ENCODE assay signal across 8 mouse cellular contexts in genomic region chr6:90712063-90712462, GRCm38 (mm10).
A peak's percentile ranks its signal among the peaks of the same experiment; 100 is the strongest.
DNase-seq lines count a peak whose midpoint lies in the region; ATAC-seq and TF ChIP-seq lines count a peak whose summit lies in the region.

No protein-coding gene starts in this region.

- ATAC-seq in midbrain, postnatal 0 days (ENCODE audit: low FRiP score) = no peak
- no peak for ATAC-seq in liver, embryonic 11.5 days (replicated peaks; ENCODE audit: low FRiP score)
- no peak for ATAC-seq in stomach, postnatal 0 days (ENCODE audit: low FRiP score, low TSS enrichment)

- no peak overlapping the region for H3K4me3 ChIP-seq in cerebellum, adult 2 months (replicated peaks; ENCODE audit: insufficient read depth, low read depth, low read length)
- 0 out of 2 replicates have a peak overlapping the region, but pooled peaks have one; percentile 20 for H3K4me3 ChIP-seq in midbrain, embryonic 10.5 days
- no peak overlapping the region for H3K4me3 ChIP-seq in midbrain, postnatal 0 days (ENCODE audit: low read depth, low read length)
- no peak overlapping the region for H3K4me3 ChIP-seq in liver, embryonic 11.5 days (ENCODE audit: low read depth, low read length)
- no peak overlapping the region for H3K4me3 ChIP-seq in stomach, postnatal 0 days (ENCODE audit: low read depth, low read length)

- no peak for TF ChIP-seq CTCF in cerebellum, adult 2 months (IDR thresholded peaks at IDR 0.05; ENCODE audit: borderline replicate concordance, insufficient read depth, low read depth, low read length)
- no peak for TF ChIP-seq CTCF in midbrain, postnatal 0 days (IDR thresholded peaks at IDR 0.05)
- no peak for TF ChIP-seq CTCF in stomach, postnatal 0 days (IDR thresholded peaks at IDR 0.05; ENCODE audit: low read depth)

- no peak for DNase-seq in cerebellum, adult 2 months
- DNase-seq in cerebellum, postnatal 4 days (ENCODE audit: low spot score in 2 of 2) = no peak
- no peak for DNase-seq in midbrain, embryonic 10.5 days (ENCODE audit: low spot score)
- DNase-seq in midbrain, postnatal 0 days (ENCODE audit: low spot score) = no peak
- DNase-seq in liver, embryonic 11.5 days (ENCODE audit: low spot score) = no peak
- DNase-seq in stomach, postnatal 0 days (ENCODE audit: low spot score) = no peak
- DNase-seq in embryo, embryonic 11 days = no peak
- no peak for DNase-seq in spleen, postnatal 36 days (ENCODE audit: low spot score in 2 of 2)

- H3K36me3 ChIP-seq in midbrain, embryonic 10.5 days = no peaks in the 10 kb centered on the region
- no peaks in the 10 kb centered on the region for H3K36me3 ChIP-seq in midbrain, postnatal 0 days (ENCODE audit: insufficient read depth, low read length)
- H3K36me3 ChIP-seq in liver, embryonic 11.5 days (ENCODE audit: control insufficient read depth, insufficient read depth, low read length) = no peaks in the 10 kb centered on the region
- H3K36me3 ChIP-seq in stomach, postnatal 0 days (ENCODE audit: control insufficient read depth, insufficient read depth, low read length) = no peaks in the 10 kb centered on the region

- H3K27me3 ChIP-seq in cerebellum, adult 2 months (ENCODE audit: control insufficient read depth, insufficient read depth, low read length) = no peaks in the 10 kb centered on the region
- H3K27me3 ChIP-seq in midbrain, embryonic 10.5 days (ENCODE audit: low read depth, poor library complexity, severe bottlenecking) = no peaks in the 10 kb centered on the region
- no peaks in the 10 kb centered on the region for H3K27me3 ChIP-seq in midbrain, postnatal 0 days (ENCODE audit: insufficient read depth, low read length)
- no peaks in the 10 kb centered on the region for H3K27me3 ChIP-seq in liver, embryonic 11.5 days (replicated peaks; ENCODE audit: control insufficient read depth, insufficient read depth, low read length)
- no peaks in the 10 kb centered on the region for H3K27me3 ChIP-seq in stomach, postnatal 0 days (ENCODE audit: control insufficient read depth, insufficient read depth, low read length)

- 60% methylated on average over 3 of the region's 3 CpGs for WGBS in cerebellum, adult 2 months
- WGBS in midbrain, embryonic 10.5 days = 61% methylated on average over 3 of the region's 3 CpGs
- WGBS in midbrain, postnatal 0 days = 28% methylated on average over 3 of the region's 3 CpGs
- 59% methylated on average over 3 of the region's 3 CpGs for WGBS in liver, embryonic 11.5 days
- WGBS in stomach, postnatal 0 days = 58% methylated on average over 3 of the region's 3 CpGs

- peak overlapping the region; percentile 17; the same call in 1 of the 2 replicates for H3K27ac ChIP-seq in cerebellum, adult 2 months (ENCODE audit: insufficient read depth, low read length)
- peak overlapping the region; percentile 89 for H3K27ac ChIP-seq in midbrain, embryonic 10.5 days (replicated peaks)
- H3K27ac ChIP-seq in midbrain, postnatal 0 days (ENCODE audit: low read depth, low read length) = no peak overlapping the region
- peak overlapping the region; percentile 56 for H3K27ac ChIP-seq in liver, embryonic 11.5 days (ENCODE audit: low read depth, low read length)
- peak overlapping the region; percentile 49; the same call in 1 of the 2 replicates for H3K27ac ChIP-seq in stomach, postnatal 0 days (replicated peaks)

- no peak overlapping the region for H3K9ac ChIP-seq in midbrain, postnatal 0 days (replicated peaks; ENCODE audit: low read length, poor library complexity, severe bottlenecking)
- H3K9ac ChIP-seq in liver, embryonic 11.5 days (ENCODE audit: low read depth, low read length) = no peak overlapping the region
- H3K9ac ChIP-seq in stomach, postnatal 0 days (ENCODE audit: low read length) = no peak overlapping the region

- H3K4me1 ChIP-seq in cerebellum, adult 2 months (ENCODE audit: control insufficient read depth, insufficient read depth, low read length) = peaks cover 60% of the 10 kb centered on the region
- H3K4me1 ChIP-seq in midbrain, embryonic 10.5 days = peaks cover 92% of the 10 kb centered on the region
- H3K4me1 ChIP-seq in midbrain, postnatal 0 days (ENCODE audit: insufficient read depth, low read length) = peaks cover 22% of the 10 kb centered on the region
- peaks cover 69% of the 10 kb centered on the region for H3K4me1 ChIP-seq in liver, embryonic 11.5 days (replicated peaks; ENCODE audit: control insufficient read depth, insufficient read depth, low read length)
- peaks cover 39% of the 10 kb centered on the region for H3K4me1 ChIP-seq in stomach, postnatal 0 days (replicated peaks; ENCODE audit: control insufficient read depth, insufficient read depth)

- TF ChIP-seq POLR2A in cerebellum, adult 2 months (IDR thresholded peaks at IDR 0.05; ENCODE audit: borderline replicate concordance, insufficient read depth, low read length) = no peak

- no peak for TF ChIP-seq EP300 in stomach, postnatal 0 days (optimal IDR thresholded peaks at IDR 0.05)

- no peaks in the 10 kb centered on the region for H3K9me3 ChIP-seq in midbrain, embryonic 10.5 days (replicated peaks)
- H3K9me3 ChIP-seq in midbrain, postnatal 0 days (ENCODE audit: low read length) = no peaks in the 10 kb centered on the region
- H3K9me3 ChIP-seq in liver, embryonic 11.5 days (ENCODE audit: control insufficient read depth, low read length) = no peaks in the 10 kb centered on the region
- no peaks in the 10 kb centered on the region for H3K9me3 ChIP-seq in stomach, postnatal 0 days (ENCODE audit: control insufficient read depth, low read length)

- no peak overlapping the region for H3K4me2 ChIP-seq in midbrain, postnatal 0 days (ENCODE audit: low read depth, low read length, poor library complexity, severe bottlenecking)
- H3K4me2 ChIP-seq in liver, embryonic 11.5 days = no peak overlapping the region; the same call in 1 of the 2 replicates
- H3K4me2 ChIP-seq in stomach, postnatal 0 days (replicated peaks; ENCODE audit: low read depth) = no peak overlapping the region
